Mouse (Mus musculus): ENCODE measurements around the gene Naa40.
A peak's percentile ranks its signal among the peaks of the same experiment; 100 is the strongest.

Naa40 gene

GRCm38 (mm10) chr19:7209907-7210646, 30.9 kb downstream of the Naa40 start:
- no peak for DNase-seq

GRCm38 (mm10) chr19:7205753-7206736, 34.9 kb downstream of the Naa40 start, which contains the start of gene Otub1:
Gene Otub1, minus strand, starts transcription at chr19:7206316.
- DNase-seq = peak; percentile 83

- no peak for DNase-seq
Measured at GRCm38 (mm10) chr19:7205326-7205725, 35.7 kb downstream of the Naa40 start.

- DNase-seq = no peak
Measured at GRCm38 (mm10) chr19:7204898-7205297, 36.1 kb downstream of the Naa40 start.

DNA sequence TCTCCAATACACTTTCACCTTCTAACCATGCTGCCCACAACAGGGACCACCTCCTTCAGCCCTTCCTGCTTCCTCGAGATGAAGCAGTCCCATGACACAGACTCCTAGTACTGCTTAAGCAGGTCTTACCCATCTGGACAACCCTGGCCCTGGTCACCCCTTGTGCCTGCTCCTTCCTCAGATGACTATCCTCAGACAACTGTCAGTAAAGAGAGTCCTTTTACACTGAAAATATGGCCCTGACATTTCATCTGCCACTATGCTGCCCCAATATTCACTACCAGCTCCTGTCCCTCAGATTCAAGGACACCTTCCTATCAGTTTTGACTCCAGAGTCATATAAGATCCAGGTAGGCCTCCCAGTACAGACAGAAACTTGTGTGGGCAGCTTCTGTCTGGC, 40.6 kb downstream of the Naa40 start:
- no peak for DNase-seq

GRCm38 (mm10) chr19:7199089-7199488, 41.9 kb downstream of the Naa40 start:
- no peak for DNase-seq

DNA sequence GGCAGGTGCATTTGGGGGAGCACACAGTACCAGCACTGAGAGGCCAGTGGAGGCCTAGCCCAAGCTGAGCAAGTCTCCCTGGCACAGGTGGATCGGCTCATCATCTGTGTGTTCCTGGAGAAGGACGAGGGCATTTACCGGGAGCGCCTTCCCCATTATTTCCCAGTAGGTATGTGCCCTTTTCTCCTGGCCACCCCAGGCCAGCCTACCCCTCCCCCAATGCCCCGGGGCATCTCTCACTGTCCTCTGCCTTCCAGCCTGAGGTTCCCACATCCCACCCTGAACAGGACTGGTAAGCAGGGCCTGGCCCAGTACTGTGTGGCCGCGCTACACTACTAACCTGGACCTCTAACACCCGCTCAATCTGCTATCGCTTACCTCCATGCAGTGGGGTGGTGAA, 43.5 kb downstream of the Naa40 start:
- no peak for DNase-seq

DNA sequence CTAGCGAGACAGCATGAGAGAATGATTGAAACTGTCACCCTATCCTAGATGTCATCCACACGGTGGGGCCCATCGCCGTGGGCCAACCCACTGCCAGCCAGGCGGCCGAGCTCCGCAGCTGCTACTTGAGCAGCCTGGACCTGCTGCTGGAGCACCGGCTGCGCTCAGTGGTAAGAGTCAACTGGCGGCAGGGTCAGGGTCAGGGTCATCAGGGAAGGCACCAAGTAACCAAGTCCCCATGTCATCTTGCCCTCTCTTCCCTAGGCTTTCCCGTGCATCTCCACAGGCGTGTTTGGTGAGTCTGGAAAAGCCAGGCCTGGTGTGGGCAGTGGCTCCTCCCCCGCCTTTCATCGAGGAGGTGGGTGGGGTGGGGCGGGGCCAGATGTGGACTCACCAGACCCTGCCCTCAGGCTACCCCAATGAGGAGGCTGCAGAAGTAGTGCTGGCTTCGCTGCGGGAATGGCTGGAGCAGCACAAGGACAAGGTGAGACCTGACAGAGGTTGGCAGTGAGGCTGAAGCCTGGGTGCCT, 44.2 kb downstream of the Naa40 start:
- no peak for DNase-seq

- peak; percentile 69 for DNase-seq
Measured at GRCm38 (mm10) chr19:7195900-7196728, 44.9 kb downstream of the Naa40 start.

DNA sequence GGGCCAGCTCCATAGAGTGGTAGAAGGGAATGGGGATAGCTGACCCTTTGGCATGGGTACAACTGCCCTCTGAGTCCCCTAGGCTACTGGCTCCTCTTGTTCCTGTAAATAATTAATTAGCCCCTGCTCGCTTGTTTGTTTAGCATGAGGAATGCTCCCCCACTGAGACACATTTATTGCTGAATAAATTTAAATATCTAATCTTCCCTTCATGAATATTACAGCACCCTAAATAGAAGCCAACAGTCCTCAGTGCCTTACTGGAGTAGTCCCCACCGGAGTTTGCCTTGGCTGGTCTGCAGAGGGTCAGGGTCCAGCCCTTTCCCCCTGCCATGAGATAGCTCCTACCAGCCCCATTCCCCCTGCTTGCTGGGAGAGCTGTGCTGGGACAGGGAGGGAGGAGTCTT, 48.4 kb downstream of the Naa40 start:
- DNase-seq = no peak

GRCm38 (mm10) chr19:7191639-7192038, 49.3 kb downstream of the Naa40 start:
- no peak for DNase-seq

DNA sequence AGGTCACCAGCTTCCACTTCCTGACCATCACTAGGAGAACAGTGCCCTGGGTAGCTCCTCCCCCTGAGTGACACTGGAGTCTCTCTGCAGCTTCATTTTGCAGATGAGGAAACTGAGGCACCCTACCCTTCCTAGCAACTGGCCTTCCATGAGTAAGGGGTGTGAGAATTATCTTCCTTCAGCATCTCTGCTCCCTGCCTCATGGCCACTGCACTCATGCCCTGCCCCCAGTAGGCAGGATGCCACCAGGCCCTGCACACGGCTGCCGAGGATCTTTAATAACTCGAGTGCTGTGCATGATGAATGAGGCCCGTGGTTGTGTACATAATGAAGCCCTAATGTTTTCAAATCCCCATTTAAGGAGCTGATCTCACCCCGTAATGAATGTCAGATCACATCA, 50.0 kb downstream of the Naa40 start:
- no peak for DNase-seq

- DNase-seq = no peak
Measured at GRCm38 (mm10) chr19:7189026-7189425, 52.0 kb downstream of the Naa40 start.

DNA sequence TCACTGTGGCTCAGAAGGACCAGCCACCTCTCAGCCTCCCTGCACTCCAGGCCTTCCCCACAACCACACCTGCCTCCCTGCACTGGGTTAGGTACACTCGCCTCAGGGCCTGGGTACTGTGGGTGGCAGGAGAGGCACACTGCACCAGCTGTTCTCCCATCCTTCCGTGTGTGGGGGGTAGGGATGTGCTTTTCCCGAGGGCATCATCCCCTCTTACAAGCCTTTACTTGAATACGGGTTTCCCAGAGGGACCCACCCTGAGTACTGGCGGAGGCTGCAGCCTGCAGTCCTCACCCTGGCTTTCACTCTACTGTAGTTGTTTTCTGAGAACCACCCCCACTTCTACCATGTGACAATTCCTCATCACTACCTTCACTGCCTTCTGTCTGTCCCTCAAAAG, 53.8 kb downstream of the Naa40 start:
- DNase-seq = no peak

DNA sequence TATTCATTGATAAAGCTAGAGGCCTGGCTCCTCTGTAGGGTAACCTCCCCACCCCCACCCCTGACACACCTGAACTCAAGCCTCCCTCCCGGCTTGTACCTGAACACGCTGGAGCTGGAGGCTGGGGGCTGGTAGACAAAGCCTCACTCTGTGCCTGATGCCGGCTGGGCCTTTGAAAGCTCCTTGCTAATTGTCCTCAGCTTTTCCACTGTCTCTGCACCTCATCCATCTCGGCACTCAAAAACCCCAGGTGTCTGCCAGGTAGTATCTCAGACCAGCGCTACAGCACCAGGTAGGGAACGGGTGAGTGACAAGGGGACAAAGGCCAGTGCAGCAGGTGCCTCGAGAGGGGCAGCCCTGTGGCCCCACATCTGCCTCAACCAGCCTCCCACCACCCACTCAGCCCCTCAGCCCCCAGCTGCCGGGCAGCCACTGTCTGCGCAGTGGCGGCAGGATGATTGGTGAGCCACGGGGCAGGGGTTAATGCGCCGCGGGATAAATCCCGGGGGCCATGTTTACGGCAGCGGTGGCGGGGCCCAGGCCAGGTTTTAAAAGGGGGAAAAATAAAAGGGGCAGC, 55.2 kb downstream of the Naa40 start:
- no peak for DNase-seq

- DNase-seq = no peak
Measured at GRCm38 (mm10) chr19:7185059-7185458, 55.9 kb downstream of the Naa40 start.

- DNase-seq = no peak
Measured at GRCm38 (mm10) chr19:7183419-7183818, 57.6 kb downstream of the Naa40 start.

- peak; percentile 87 for DNase-seq
Measured at GRCm38 (mm10) chr19:7182273-7182949, 58.6 kb downstream of the Naa40 start.

- DNase-seq = no peak
Measured at GRCm38 (mm10) chr19:7181496-7181895, 59.5 kb downstream of the Naa40 start.

- DNase-seq = peak; percentile 43
Measured at GRCm38 (mm10) chr19:7180756-7181405, 60.1 kb downstream of the Naa40 start.

DNA sequence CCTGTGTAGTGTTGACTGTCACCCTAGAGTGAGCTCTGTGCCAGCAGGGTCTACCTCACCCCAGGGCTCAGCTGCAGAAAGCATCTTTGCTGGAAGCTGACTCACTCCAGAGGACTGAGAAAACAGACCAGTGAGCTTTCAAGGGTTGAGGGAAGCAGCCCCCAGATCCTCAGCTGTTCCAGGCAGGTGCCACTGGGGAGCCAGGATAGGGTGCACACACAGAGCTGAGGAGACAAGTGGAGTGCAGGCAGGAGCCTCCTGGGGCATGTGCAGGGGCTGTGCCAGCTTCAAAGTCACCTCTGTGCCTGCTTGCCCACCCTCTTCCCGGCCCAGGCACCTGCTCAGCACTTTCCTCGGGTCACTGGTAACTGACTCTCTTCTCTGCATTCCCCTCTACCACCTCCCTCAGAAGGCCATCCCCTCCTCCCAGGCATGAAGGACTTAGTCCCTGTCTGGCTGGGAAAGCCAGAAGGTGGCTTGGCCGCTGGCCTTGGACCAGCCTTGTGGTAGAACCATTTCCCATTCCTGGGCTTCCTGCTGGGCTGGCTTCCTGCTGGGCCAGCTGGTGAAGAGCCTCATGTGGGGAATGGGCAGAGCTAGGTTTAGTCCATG, 62.0 kb downstream of the Naa40 start:
- DNase-seq = no peak
